Mouse (Mus musculus) CH12.LX (cell line): ENCODE results near the gene Fbxo28. TPM values are rescaled to one million over a fixed set of nuclear protein-coding genes. Genes with fewer than 3 reads are reported as not detected.

Experiments
- DNase-seq: peaks from one replicate; pipeline ENCODE4 v3.0.0-alpha.2; 2013; ENCODE audit errors: extremely low read depth
- H3K27ac ChIP-seq: 2 replicates; pipeline ENCODE4 v1.5.1; 2012; ENCODE audit warnings: low read depth, mild to moderate bottlenecking, control low read depth, moderate library complexity; ENCODE audit not compliant: insufficient read depth
- H3K27me3 ChIP-seq: replicated peaks from 2 replicates; pipeline ENCODE3; 2012; ENCODE audit warnings: inconsistent platforms
- H3K36me3 ChIP-seq, 2 experiments: replicated peaks in 1 of 2; 2 replicates each; pipeline versions ENCODE3 to v1.6.1; 2012; ENCODE audit warnings: inconsistent platforms in 1 of 2, low read length in 1 of 2, mild to moderate bottlenecking in 1 of 2, mixed read lengths in 1 of 2, moderate library complexity in 1 of 2; ENCODE audit not compliant: control insufficient read depth in 1 of 2, insufficient read depth in 1 of 2
- H3K4me1 ChIP-seq, 2 experiments: 2 replicates each; pipeline ENCODE4 v1.6.1; 2012; ENCODE audit warnings: inconsistent platforms in 1 of 2, moderate library complexity in 1 of 2; ENCODE audit not compliant: insufficient read depth in 2 of 2, control insufficient read depth in 1 of 2
- H3K4me2 ChIP-seq: 2 replicates; pipeline ENCODE4 v1.6.1; 2012; ENCODE audit warnings: low read depth, mild to moderate bottlenecking, control low read depth; ENCODE audit not compliant: poor library complexity, insufficient read depth, severe bottlenecking
- H3K4me3 ChIP-seq, 3 experiments: fragments of 150-350 bp in 1 of 3; sonication (generic) in 1 of 3; replicated peaks in 1 of 3; 2 replicates each; pipeline versions ENCODE3 to v1.5.1; 2011 to 2012; ENCODE audit warnings: low read depth in 2 of 3, low read length in 2 of 3, mild to moderate bottlenecking in 2 of 3, moderate library complexity in 2 of 3, control low read depth in 1 of 3, improper control_type of control experiment in 1 of 3, inconsistent platforms in 1 of 3, mixed read lengths in 1 of 3; ENCODE audit not compliant: poor library complexity in 1 of 3
- H3K79me2 ChIP-seq: replicated peaks from 2 replicates; pipeline ENCODE4 v1.6.1; 2012; ENCODE audit warnings: mild to moderate bottlenecking, moderate library complexity; ENCODE audit not compliant: control insufficient read depth, poor library complexity, insufficient read depth, severe bottlenecking; ENCODE audit errors: extremely low read depth
- H3K9ac ChIP-seq: 2 replicates; pipeline ENCODE4 v1.6.1; 2012; ENCODE audit warnings: low read depth, mild to moderate bottlenecking, control low read depth, moderate library complexity; ENCODE audit not compliant: insufficient read depth
- H3K9me3 ChIP-seq: replicated peaks from 2 replicates; pipeline ENCODE3; 2012; ENCODE audit warnings: low read length, inconsistent platforms, mixed read lengths
- BHLHE40 ChIP-seq: IDR thresholded peaks from 2 replicates; pipeline ENCODE4 v1.6.1; 2011; ENCODE audit warnings: mild to moderate bottlenecking, low read depth, low read length, improper control_type of control experiment
- CHD1 ChIP-seq: IDR thresholded peaks from 2 replicates; pipeline ENCODE4 v1.6.1; 2012; ENCODE audit warnings: low read depth, low read length, improper control_type of control experiment, inconsistent platforms
- CHD2 ChIP-seq: IDR thresholded peaks from 2 replicates; pipeline ENCODE4 v1.6.1; 2011; ENCODE audit warnings: low read length, improper control_type of control experiment
- CTCF ChIP-seq, 2 experiments: IDR thresholded peaks in 1 of 2; conservative IDR thresholded peaks in 1 of 2; 2 replicates each; pipeline ENCODE4 v1.5.1; 2011 to 2012; ENCODE audit warnings: low read depth in 2 of 2, low read length in 2 of 2, improper control_type of control experiment in 1 of 2, inconsistent platforms in 1 of 2, mild to moderate bottlenecking in 1 of 2, moderate library complexity in 1 of 2
- E2F4 ChIP-seq: IDR thresholded peaks from 2 replicates; pipeline ENCODE4 v1.6.1; 2011; ENCODE audit warnings: low read depth, low read length, improper control_type of control experiment; ENCODE audit not compliant: insufficient replicate concordance
- ELF1 ChIP-seq: IDR thresholded peaks from 2 replicates; pipeline ENCODE4 v1.6.1; 2014; ENCODE audit warnings: low read depth, mild to moderate bottlenecking, inconsistent platforms, low read length, improper control_type of control experiment
- EP300 ChIP-seq: IDR thresholded peaks from 2 replicates; pipeline ENCODE4 v1.6.1; 2011; ENCODE audit warnings: low read length, improper control_type of control experiment
- ETS1 ChIP-seq: conservative IDR thresholded peaks from 2 replicates; pipeline ENCODE4 v1.6.1; 2012; ENCODE audit warnings: low read depth, mild to moderate bottlenecking, inconsistent platforms, low read length, improper control_type of control experiment, moderate library complexity
- GABPA ChIP-seq: IDR thresholded peaks from 2 replicates; pipeline ENCODE4 v1.6.1; 2012; ENCODE audit warnings: low read depth, low read length, improper control_type of control experiment, inconsistent platforms; ENCODE audit not compliant: insufficient replicate concordance
- HCFC1 ChIP-seq: IDR thresholded peaks from 2 replicates; pipeline ENCODE4 v1.6.1; 2012; ENCODE audit warnings: low read depth, mild to moderate bottlenecking, inconsistent platforms, low read length, improper control_type of control experiment
- IRF4 ChIP-seq: IDR thresholded peaks from 2 replicates; pipeline ENCODE4 v1.6.1; 2014; ENCODE audit warnings: low read depth, mild to moderate bottlenecking, inconsistent platforms, low read length, improper control_type of control experiment
- JUN ChIP-seq: IDR thresholded peaks from 2 replicates; pipeline ENCODE4 v1.6.1; 2011; ENCODE audit warnings: low read depth, mild to moderate bottlenecking, low read length, improper control_type of control experiment, moderate library complexity; ENCODE audit not compliant: insufficient read depth
- JUND ChIP-seq: conservative IDR thresholded peaks from 2 replicates; pipeline ENCODE4 v1.6.1; 2011; ENCODE audit warnings: low read depth, low read length, improper control_type of control experiment
- KAT2A ChIP-seq: IDR thresholded peaks from 2 replicates; pipeline ENCODE4 v1.6.1; 2012; ENCODE audit warnings: low read length, improper control_type of control experiment, inconsistent platforms; ENCODE audit not compliant: insufficient replicate concordance
- MAFK ChIP-seq: IDR thresholded peaks from 2 replicates; pipeline ENCODE4 v1.6.1; 2011; ENCODE audit warnings: low read length, improper control_type of control experiment; ENCODE audit not compliant: insufficient replicate concordance
- MAX ChIP-seq: IDR thresholded peaks from 2 replicates; pipeline ENCODE4 v1.6.1; 2011; ENCODE audit warnings: low read length, improper control_type of control experiment
- MAZ ChIP-seq: IDR thresholded peaks from 2 replicates; pipeline ENCODE4 v1.6.1; 2012; ENCODE audit warnings: low read depth, mild to moderate bottlenecking, inconsistent platforms, low read length, improper control_type of control experiment, moderate library complexity
- MEF2A ChIP-seq: IDR thresholded peaks from 2 replicates; pipeline ENCODE4 v1.6.1; 2014; ENCODE audit warnings: low read depth, mild to moderate bottlenecking, inconsistent platforms, low read length, improper control_type of control experiment, borderline replicate concordance
- MXI1 ChIP-seq: IDR thresholded peaks from 2 replicates; pipeline ENCODE4 v1.6.1; 2011; ENCODE audit warnings: mild to moderate bottlenecking, low read depth, low read length, improper control_type of control experiment
- MYC ChIP-seq: IDR thresholded peaks from 2 replicates; pipeline ENCODE4 v1.6.1; 2011; ENCODE audit warnings: low read depth, mild to moderate bottlenecking, improper control_type of control experiment, low read length
- NELFE ChIP-seq: IDR thresholded peaks from 2 replicates; pipeline ENCODE4 v1.6.1; 2011; ENCODE audit warnings: low read depth, low read length, improper control_type of control experiment
- NRF1 ChIP-seq: IDR thresholded peaks from 2 replicates; pipeline ENCODE4 v1.6.1; 2014; ENCODE audit warnings: low read depth, mild to moderate bottlenecking, inconsistent platforms, low read length, improper control_type of control experiment, moderate library complexity
- PAX5 ChIP-seq: IDR thresholded peaks from 2 replicates; pipeline ENCODE4 v1.6.1; 2012; ENCODE audit warnings: low read length, inconsistent platforms, mixed read lengths
- POLR2A ChIP-seq: IDR thresholded peaks from 2 replicates; pipeline ENCODE4 v1.6.1; 2011; ENCODE audit warnings: low read depth, mild to moderate bottlenecking, improper control_type of control experiment, low read length
- POLR2AphosphoS2 ChIP-seq: IDR thresholded peaks from 2 replicates; pipeline ENCODE4 v1.6.1; 2011; ENCODE audit warnings: low read depth, low read length, improper control_type of control experiment
- RAD21 ChIP-seq: IDR thresholded peaks from 2 replicates; pipeline ENCODE4 v1.6.1; 2011; ENCODE audit warnings: low read depth, mild to moderate bottlenecking, low read length, improper control_type of control experiment, moderate library complexity
- RCOR1 ChIP-seq: conservative IDR thresholded peaks from 2 replicates; pipeline ENCODE4 v1.6.1; 2012; ENCODE audit warnings: low read depth, mild to moderate bottlenecking, inconsistent platforms, low read length, improper control_type of control experiment
- SIN3A ChIP-seq: IDR thresholded peaks from 2 replicates; pipeline ENCODE4 v1.6.1; 2012; ENCODE audit warnings: low read length, improper control_type of control experiment, inconsistent platforms
- SMC3 ChIP-seq: IDR thresholded peaks from 2 replicates; pipeline ENCODE4 v1.6.1; 2011; ENCODE audit warnings: low read depth, low read length, improper control_type of control experiment
- TBP ChIP-seq: conservative IDR thresholded peaks from 2 replicates; pipeline ENCODE4 v1.6.1; 2011; ENCODE audit warnings: low read depth, low read length, improper control_type of control experiment
- UBTF ChIP-seq: IDR thresholded peaks from 2 replicates; pipeline ENCODE4 v1.6.1; 2012; ENCODE audit warnings: low read depth, mild to moderate bottlenecking, inconsistent platforms, low read length, improper control_type of control experiment, moderate library complexity
- USF1 ChIP-seq: IDR thresholded peaks from 2 replicates; pipeline ENCODE4 v1.6.1; 2014; ENCODE audit warnings: low read depth, mild to moderate bottlenecking, inconsistent platforms, low read length, improper control_type of control experiment
- USF2 ChIP-seq: conservative IDR thresholded peaks from 2 replicates; pipeline ENCODE4 v1.6.1; 2011; ENCODE audit warnings: low read depth, low read length, improper control_type of control experiment
- ZC3H11A ChIP-seq: IDR thresholded peaks from 2 replicates; pipeline ENCODE4 v1.6.1; 2012; ENCODE audit warnings: low read depth, mild to moderate bottlenecking, inconsistent platforms, low read length, improper control_type of control experiment
- ZKSCAN1 ChIP-seq: IDR thresholded peaks from 2 replicates; pipeline ENCODE4 v1.6.1; 2012; ENCODE audit warnings: low read depth, inconsistent platforms, low read length, improper control_type of control experiment, borderline replicate concordance
- ZMIZ1 ChIP-seq: IDR thresholded peaks from 2 replicates; pipeline ENCODE4 v1.6.1; 2012; ENCODE audit warnings: low read depth, mild to moderate bottlenecking, inconsistent platforms, low read length, improper control_type of control experiment
- ZNF384 ChIP-seq: IDR thresholded peaks from 2 replicates; pipeline ENCODE4 v1.6.1; 2012; ENCODE audit warnings: low read depth, low read length, improper control_type of control experiment, inconsistent platforms
- dilution Hi-C: fragments of 300-500 bp; cut with MboI; formaldehyde crosslinking; loops from 2 replicates; pipeline ENCODE4 v1.14.3; 2020; ENCODE audit warnings: low sequenced_read_pairs; ENCODE audit not compliant: extremely low pct_unique_long_range_greater_than_20kb, extremely low pct_ligation_motif_present
- in situ Hi-C: fragments of 300-500 bp; cut with MboI; formaldehyde crosslinking; loops from 3 replicates; pipeline ENCODE4 v1.14.3; 2019; ENCODE audit warnings: low sequenced_read_pairs, low pct_ligation_motif_present, low pct_unique_long_range_greater_than_20kb, mixed read lengths
- polyA plus RNA-seq: library from polyadenylated mRNA; unstranded; fragments of >175 nt; gene quantifications from 2 replicates; pipeline ENCODE4 v1.2.1, GENCODE M21; 2012; ENCODE audit warnings: low read depth; ENCODE audit not compliant: insufficient read length
- total RNA-seq, 2 experiments: library from RNA; depleted of rRNA; stranded (reverse); fragments of 300-350 nt in 1 of 2; fragments of >200 nt in 1 of 2; gene quantifications; 2 replicates each; pipeline ENCODE4 v1.2.3; 2012 to 2014

The Fbxo28 gene
- total RNA-seq (2012; rRNA removed): 12.6 and 14.2 TPM in 2 replicates
- 12.7 and 13.3 TPM in 2 replicates for total RNA-seq (2014; rRNA removed)
- 11.9 and 16.9 TPM in 2 replicates for polyA plus RNA-seq

DNA sequence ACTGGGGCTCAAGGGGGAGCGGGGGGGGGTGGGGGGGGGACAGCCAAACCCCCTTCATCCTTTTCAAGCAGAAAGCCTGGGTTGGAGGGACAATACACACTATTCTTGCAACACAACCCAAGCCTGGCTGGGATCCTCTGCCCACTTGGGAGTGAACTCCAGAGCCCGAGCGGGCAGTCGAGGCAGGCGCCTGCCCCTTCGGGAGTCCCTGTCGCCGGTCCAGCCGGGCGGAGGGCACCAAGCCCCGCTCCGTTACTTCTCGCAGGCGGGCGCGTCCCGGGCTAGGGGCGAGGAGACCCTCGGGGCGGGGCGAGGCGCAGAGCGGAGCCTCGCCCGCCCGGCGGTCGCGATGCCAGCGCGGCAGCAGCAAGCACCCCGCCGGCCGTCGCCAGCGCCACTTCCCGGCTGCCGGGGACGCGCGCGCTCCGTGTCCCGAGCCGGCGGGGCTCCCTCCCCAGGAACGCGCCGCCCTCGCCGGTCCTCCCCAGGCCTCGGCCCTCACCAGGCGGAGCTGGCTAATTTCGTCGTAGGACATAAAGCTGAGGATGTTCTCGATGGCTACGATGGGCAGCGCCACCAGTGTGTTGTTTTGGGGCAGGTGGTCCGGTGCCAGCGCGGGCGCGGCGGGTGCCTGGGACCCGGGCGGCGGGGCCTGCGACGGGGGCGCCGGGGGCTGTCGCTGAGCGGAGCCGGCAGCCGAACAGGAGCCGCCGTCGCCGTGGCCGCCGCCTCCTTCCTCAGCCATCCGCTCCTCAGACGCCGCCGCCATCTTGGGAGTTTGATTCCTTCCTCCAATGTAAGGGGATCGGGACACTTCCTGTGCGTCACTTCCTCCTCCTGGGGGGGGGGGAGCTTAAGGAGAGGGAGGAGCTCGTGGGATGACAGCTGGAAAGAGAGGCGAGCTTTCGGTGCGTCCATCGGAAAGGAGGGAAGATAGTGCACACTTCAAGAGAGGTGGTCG is at the start of gene Fbxo28:
Gene Fbxo28, minus strand, starts transcription at position 809 of the 961 bp plus-strand sequence.
- peak; percentile 89 for DNase-seq
- dilution Hi-C loops: no loop called here
- TF ChIP-seq MXI1: peak; percentile 76; the same call in 1 of the 2 replicates
- TF ChIP-seq ZNF384: no peak
- no peak for TF ChIP-seq ZC3H11A
- 0 out of 2 replicates have a peak, but pooled peaks have one; percentile 29 for TF ChIP-seq NRF1
- TF ChIP-seq POLR2AphosphoS2: peak; percentile 72; the same call in 1 of the 2 replicates
- TF ChIP-seq JUND: no peak
- no peak for TF ChIP-seq USF2
- no peak for TF ChIP-seq SMC3
- no peak for TF ChIP-seq CTCF (conservative IDR thresholded peaks at IDR 0.05 in 1 of 2, IDR thresholded peaks at IDR 0.05 in 1 of 2; ENCODE audit: low read depth in 2 of 2, low read length in 2 of 2)
- no peak for TF ChIP-seq BHLHE40
- TF ChIP-seq UBTF: peak; percentile 77; the same call in 1 of the 2 replicates
- TF ChIP-seq POLR2A: peak; percentile 84
- no peak for TF ChIP-seq RAD21
- peak; percentile 78 for TF ChIP-seq SIN3A
- peak; percentile 99 for TF ChIP-seq MAZ
- no peak for TF ChIP-seq RCOR1
- no peak for TF ChIP-seq ETS1
- TF ChIP-seq MYC: no peak
- TF ChIP-seq ZKSCAN1: no peak
- no peak for TF ChIP-seq MAX
- TF ChIP-seq EP300: no peak
- peak; percentile 76 for TF ChIP-seq HCFC1
- TF ChIP-seq JUN: no peak
- peak; percentile 40; the same call in 1 of the 2 replicates for TF ChIP-seq MEF2A
- TF ChIP-seq PAX5: no peak
- TF ChIP-seq CHD2: no peak
- TF ChIP-seq TBP: 0 out of 2 replicates have a peak, but pooled peaks have one; percentile 25
- 0 out of 2 replicates have a peak, but pooled peaks have one; percentile 52 for TF ChIP-seq KAT2A
- 0 out of 2 replicates have a peak, but pooled peaks have one; percentile 32 for TF ChIP-seq IRF4
- TF ChIP-seq ZMIZ1: peak; percentile 61
- peak; percentile 64; the same call in 1 of the 2 replicates for TF ChIP-seq ELF1
- TF ChIP-seq GABPA: no peak
- no peak for TF ChIP-seq E2F4
- no peak for TF ChIP-seq USF1
- TF ChIP-seq CHD1: no peak
- TF ChIP-seq NELFE: peak; percentile 89
- TF ChIP-seq MAFK: no peak

More for the DNA sequence above, at the start of gene Fbxo28:
- Histone ChIP-seq H3K36me3 (peaks cover 0 to 16% of the 10 kb centered on the region in 2 experiments), H3K9me3 (no peaks in the 10 kb centered on the region), H3K79me2 (peaks cover 38% of the 10 kb centered on the region), H3K27me3 (no peaks in the 10 kb centered on the region), H3K4me2 (peak within 1 kb of the TSS; percentile 97), H3K4me1 (peaks cover 3 to 31% of the 10 kb centered on the region in 2 experiments; a peak in 3 of 4 replicates), H3K4me3 (peak within 1 kb of the TSS; percentile 86 to 99 (median 99)), H3K27ac (peak within 1 kb of the TSS; percentile 43; the same call in 1 of the 2 replicates), H3K9ac (peak within 1 kb of the TSS; percentile 90)
- in situ Hi-C loops: loop anchor here (25.0 kb wide), 1 partner anchor 204 kb away; no protein-coding TSS in a partner anchor
